Mouse (Mus musculus): ENCODE data around the gene Cry2.
A peak's percentile ranks its signal among the peaks of the same experiment; 100 is the strongest.
"Not testable (repeated sequence)": the region's sequence is repeated elsewhere in the genome, so short reads cannot be mapped to it uniquely, and the experiment has no call there.

Gene Cry2

DNA sequence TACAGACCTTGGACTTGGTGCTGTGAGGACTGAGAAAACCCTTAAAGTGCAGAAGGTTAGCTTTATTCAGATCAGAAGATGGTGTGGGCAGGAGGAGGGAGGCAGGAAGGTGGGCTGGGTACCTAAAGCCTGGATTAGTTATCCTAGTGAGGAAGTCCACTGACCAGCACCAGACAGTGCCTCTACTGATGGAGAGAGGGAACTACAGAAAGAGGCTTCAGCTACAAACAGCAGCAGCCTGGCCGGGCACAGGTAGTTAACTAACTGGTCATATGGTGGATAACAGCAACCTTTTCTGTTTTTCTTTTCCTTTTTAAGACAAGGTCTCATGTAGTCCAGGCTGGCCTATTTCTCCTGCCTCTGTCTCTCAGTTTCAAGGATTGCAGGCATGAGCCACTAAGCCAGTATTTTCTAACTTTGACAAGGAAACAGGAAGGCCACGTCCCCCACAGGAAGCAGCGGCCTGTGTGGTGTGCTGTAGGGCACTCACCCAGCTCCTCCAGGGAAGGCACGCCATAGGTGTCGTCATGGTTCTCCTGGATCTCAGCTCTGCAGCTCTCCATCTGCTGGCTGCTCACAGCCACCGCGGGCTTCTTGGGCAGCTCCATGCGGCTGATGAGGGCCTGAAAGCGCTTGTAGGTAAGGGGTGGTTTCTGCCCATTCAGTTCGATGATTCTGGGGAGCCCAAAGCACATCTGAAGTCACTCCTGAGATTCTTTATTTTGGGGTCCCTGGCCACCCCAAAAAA is 11.3 kb downstream of the Cry2 start:
- DNase-seq (ENCODE audit: extremely low spot score, low spot score): no peak

DNA sequence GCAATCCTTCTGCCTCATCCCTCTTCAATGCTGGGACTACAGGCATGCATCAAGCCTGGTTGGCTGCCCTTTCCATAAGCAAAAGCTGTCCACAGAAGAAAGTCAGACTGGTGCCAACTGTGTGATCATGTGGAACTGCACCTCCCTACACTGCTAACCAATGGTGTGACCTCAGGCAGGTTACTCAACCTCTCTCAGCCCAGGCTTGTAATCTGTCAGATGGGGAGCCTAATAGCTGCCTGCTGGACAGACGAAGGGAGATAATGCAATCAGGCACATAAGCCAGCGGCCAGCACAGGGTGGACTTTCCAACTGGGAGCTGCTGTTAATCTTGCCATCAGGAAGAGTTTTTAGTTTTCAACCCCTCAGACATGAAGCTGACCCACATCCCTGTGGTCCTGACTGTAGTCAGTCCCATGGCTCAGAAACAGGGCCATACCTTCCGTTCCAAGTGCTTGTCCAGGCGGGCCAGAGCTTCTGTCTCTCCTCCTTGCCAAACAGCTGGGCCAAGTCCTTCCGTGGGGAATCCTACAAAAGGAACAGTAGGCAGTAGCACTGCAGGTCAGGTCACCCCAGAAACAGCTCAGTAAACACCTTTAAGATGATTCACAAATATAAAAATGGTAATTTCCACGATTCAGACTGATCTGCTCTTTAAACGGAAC is 12.0 kb downstream of the Cry2 start:
- DNase-seq (ENCODE audit: extremely low spot score, low spot score): no peak

DNA sequence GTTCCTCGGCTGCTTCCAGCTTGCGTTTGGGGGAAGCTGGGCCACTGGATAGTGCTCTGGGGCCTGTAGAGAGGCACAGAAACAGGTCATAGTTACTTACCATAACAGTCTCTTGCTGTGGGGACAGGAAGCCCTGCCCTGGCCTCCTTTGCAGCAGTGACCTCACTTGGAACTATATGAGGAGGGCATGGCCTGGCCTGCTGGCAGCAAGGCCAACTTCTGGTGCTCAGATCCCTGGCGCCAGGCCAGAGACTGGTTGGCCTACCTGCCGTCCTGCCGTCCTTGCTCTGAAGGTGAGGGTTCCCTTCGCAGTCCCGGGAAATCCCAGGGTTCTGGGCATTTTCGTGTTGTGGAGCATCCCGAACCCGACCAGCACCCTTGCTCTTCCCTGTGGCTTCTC is 22.1 kb downstream of the Cry2 start:
- DNase-seq (ENCODE audit: extremely low spot score, low spot score): no peak

DNA sequence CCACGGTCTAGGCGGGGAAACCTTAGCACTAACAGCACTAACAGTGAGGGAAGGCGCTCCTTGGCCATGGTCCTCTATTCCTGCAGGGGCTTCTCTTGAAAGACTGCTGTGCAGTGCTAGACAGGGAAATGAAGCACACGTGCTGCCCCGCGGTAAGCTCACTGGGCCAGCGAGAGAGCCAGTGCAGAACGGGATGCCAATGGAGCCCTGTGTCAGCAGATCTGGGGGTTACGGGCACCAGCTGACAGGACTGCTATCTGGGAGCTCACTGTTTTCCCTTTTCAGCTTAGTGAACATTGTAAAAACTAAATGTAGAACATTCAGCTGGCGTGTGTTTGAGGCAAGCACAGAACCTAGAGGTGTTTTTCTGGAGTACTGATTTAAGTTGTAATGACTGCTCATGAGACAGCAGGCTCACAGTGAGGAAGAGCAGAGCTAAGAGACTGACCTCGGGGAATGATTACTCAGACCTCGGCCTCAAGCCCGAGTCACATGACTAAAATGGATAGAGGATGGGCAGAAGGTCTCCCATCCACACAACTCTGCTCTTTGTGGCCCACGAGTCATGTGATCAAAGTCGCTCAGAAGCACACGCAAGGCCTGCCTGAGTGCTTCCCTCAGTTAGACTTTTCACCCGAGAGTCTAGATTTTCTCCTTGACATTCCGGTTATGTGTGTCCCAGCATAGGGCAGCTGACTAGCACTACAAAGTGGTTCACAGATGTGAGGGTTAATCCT is 25.4 kb downstream of the Cry2 start:
- no peak for DNase-seq (ENCODE audit: extremely low spot score, low spot score)

DNA sequence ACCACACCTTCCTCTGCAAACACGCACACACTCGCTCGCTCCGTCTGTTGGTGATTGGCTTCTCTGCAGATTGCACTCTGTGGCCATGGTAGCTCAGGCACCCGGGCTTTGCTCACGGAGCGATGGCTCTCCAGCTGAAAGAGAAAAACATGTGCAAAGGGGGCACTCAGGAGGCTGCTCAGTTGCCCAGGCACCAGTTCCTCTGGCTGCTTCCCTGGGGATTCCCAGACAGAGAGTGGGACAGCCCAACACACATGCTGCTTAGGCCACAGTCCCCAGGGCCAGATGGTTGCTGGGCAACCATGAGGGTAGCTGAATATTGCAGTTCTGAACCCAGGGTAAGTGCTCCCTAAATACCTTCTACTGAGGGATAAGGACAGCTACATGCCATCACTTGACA is 28.2 kb downstream of the Cry2 start:
- no peak for DNase-seq (ENCODE audit: extremely low spot score, low spot score)

DNA sequence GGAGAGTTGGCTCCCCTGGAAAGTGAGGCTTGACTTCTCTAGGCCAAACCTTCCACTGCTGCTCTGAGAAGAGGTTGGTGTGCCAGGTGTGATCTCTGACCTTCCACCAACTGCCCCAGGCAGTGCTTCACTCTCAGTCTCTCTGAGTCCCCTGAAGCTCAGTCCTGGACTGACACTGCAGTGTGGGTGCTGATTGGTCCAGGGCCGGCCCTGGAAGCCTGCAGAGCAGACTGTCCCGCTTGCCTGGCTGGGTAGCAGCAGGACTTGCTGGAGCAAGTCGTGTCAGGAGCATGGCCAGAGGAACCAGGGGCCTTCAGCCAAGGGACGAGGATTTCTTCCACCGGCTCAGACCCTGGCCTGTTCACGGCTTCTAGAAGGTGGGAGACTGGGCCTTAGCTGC is 29.1 kb downstream of the Cry2 start:
- no peak for DNase-seq (ENCODE audit: extremely low spot score, low spot score)

DNA sequence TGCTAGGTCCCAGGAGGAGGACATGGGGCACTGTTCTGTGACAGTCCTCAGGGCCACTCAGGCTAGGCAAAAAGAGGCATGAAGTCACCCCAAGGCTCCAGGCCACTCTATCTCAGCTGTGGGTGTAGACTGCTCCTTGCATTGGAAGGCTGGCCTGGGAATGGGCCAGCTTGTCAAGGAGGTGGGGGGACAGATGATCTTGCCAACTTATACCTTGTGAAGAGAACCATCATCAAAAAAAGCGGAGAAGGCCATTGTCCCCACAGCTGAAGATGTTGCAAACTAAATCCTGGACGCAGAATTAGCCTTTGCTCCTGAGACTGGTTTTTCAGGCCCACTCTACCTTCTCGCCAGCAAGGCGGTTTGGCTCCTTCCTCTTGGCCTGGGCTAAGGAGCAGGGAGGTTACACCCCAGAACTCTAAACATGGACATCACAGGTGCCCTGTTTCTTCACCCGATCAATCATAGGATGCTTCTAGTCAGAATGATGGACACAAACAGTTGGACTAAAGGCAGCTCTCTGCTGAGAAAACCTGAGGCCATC is 30.0 kb downstream of the Cry2 start:
- DNase-seq (ENCODE audit: extremely low spot score, low spot score): no peak

DNA sequence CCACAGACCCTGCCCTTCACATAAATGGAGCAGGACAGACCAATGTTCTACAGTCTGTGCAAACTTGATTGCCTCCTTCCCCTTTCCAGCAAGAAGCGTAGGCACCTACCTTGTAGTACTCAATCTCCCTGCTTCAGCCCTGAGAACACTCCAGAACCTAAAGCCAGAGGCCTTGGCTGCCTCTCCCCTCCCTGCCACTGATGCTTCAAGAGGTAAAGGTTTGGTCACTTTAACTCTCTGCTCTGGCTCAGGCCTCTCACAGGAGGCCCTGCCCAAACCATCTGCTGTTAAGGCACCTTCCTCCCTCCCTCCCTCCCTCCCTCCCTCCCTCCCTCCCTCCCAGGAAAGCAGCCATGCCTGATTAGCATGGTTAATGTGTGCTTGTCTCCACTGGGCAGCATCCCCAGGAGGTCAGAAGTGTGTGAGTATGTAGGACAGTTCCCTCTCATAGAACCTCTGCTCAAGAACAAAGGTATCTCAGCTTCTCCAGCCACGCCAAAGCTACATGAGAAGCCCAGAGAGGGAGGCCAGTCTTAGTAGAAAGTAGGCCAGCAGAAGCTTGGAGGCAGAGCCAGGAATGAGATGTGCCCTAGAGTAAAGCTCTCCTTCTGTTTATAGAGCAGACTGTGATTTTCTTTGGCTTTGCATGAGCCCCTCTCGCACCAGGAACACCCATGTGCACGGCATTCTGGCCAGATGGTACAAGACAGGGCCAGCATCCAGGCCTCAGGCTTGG is 31.1 kb downstream of the Cry2 start:
- DNase-seq (ENCODE audit: extremely low spot score, low spot score): no peak

DNA sequence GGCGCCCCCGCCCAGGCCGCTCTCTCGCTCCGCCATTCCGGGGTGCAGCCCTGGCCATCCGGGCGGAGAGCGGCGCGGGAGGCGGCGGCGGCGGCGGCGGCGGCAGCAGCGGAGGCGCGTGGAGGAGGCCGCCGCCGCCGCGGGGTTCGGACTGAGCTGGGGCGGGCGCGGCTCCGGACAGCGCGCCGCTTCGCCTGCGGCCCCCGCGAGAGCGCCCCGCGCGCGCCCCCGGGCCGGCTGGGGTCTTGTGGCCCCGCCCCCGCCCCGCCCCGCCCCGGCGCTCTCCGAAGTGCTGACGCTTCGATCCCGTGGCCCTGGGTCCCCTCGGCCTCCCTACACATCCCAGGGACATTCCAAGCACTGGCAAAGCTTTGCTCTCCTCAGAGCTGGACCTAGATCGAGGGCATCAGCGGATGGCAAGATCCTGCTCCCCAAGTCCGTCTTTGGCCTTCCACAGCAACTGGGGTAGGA is 32.7 kb downstream of the Cry2 start, which contains the start of gene Mapk8ip1:
Mapk8ip1 (minus strand) TSS at position 173 of the 471 bp plus-strand sequence.
- peak; percentile 52 for DNase-seq (ENCODE audit: extremely low spot score, low spot score)

DNA sequence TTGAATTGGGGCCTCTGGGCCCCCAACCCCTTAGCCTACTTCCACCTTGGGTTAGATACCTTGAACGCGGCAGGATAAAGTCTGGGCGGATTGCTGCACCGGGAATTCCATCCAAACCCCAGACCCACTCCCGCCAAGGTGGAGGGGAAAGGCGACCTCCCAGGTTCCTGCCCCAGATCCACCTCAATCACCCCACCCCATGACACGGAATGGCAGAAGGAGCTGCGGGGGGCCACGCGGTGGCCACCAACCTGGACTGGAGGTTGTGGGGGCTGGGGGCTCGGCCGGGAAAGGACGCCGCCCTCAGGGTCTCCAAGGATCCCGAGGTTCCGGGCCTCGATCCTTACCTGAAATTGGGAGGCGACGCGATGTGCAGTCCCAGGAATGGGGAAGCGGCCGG is 33.2 kb downstream of the Cry2 start:
- no peak for DNase-seq (ENCODE audit: extremely low spot score, low spot score)

DNA sequence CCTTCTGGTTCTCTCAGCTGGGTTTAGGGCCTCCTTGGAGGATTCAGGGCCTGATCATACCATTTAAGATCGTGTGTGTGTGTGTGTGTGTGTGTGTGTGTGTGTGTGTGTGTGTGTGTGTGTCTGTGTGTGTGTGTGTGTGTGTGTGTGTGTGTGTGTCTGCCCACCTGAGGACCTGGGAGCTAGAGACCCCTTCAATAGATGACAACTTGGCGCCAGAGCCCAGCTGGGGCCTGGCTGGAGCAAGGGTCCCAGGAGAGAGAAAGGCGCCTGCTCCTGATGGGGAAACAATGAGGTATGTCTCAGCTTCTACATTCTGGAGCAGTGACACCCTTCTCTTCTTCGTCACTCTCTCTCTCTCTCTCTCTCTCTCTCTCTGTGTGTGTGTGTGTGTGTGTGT is 34.0 kb downstream of the Cry2 start:
- DNase-seq (ENCODE audit: extremely low spot score, low spot score): not testable (repeated sequence)

DNA sequence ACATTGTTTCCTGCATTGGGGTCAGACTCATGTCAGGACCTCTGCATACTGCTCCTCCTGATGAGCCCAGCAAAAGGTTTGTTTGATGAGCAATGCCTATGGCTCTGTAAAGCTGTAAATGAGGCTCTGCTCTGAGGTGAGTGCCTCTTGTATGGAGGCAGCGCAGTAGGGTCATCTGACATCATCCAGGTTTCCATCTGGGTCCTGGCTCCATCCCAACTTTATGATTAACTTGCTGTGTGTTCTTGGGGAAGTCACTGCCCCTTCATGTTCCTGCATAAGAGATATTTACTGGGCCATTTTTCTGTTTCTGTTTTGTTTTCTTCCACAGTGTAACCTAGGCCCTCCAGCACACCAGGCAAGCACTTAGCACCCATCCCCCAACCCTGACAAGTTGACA is 36.4 kb downstream of the Cry2 start:
- DNase-seq (ENCODE audit: extremely low spot score, low spot score): no peak

DNA sequence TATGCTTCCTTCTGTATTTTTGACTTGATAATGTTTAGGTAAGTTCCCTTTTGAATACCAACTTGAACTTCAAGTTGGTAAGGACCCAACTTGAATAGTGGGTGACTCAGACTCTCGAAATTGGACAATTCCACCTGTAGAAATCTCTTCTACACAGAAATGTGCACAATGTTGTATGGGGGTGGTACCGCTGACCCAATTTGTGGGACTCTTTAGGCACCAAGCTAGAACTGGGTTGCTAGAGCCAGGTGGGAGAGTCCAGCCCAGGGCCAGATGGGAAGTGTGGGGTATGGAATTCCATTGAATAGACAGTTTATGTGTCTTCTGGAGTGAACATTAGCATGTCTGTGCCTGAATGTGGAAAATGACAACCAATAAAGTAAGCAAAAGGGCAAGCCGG is 38.3 kb downstream of the Cry2 start:
- DNase-seq (ENCODE audit: extremely low spot score, low spot score): no peak

DNA sequence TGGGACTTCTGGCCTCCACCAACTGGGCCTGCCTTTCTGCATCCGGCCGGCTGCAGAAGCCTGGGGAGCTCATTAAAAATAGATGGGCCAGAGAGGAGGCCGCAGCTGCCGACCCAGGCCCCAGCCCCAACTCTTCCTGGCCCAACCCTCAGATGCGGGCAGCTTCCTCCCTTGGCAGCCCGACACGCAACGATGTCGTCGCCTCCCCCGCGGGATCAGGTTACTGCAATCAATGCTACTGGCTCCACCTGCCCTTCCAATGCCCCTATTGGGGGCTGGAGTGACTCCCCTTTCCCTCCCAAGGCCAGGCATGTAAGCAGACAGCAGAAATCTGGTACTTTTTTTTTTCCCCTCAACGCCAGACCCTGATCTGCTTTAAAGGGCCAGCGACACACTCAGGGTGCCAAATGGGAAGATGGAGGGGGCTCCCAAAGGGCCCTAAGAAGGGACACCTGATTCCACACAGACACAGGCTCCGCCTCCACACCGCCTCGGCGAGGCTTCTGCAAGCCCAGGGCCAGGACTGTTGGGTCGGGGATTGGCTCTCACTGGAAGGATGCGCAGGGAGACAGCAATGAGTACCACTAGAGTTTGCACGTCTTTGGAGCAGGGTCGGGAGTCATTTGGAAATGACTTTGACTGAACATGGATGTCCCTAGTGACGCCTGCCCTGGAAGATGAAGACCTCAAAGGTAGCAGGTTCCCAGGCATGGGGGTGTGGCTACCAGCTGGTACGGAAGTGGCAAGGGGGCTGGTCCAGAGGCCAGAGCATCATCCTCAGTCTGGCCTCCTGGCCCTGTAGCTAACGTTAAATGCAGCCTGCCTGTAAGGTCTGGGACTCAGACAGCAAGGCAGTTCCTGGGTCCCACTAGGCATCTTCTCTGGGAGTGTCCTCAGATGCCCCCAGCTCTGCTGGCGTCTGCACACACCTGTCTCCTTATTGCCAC is 41.3 kb downstream of the Cry2 start:
- DNase-seq (ENCODE audit: extremely low spot score, low spot score): peak; percentile 79

DNA sequence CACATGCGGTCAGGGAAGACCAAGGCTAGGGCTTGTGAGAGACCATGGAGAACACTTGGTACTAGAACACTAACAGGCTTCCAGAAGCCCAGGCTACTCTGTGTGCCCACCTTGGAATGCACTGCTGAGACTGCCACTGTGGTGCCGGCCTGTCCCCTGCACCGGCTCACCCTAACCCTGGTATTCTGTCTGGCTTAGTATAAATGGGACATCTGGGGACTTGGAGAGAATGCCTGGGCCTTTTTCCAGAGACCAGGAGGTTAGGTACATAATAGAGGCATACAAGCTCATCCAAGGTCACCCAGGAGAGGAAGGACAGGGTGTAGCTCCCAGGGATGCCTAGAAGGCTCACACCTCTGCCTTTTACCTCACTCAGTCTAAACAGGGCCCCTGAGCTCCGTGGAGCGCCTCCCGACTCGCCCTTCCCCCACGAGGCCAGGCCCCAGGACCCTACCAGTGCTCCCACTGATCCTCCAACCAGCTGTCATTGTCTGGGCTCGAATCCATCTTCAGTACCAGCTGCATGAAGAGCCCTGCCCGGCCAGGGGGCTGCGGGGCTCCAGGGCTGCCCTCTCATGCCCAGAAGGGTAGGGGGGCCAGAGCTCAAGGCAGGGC is 42.0 kb downstream of the Cry2 start:
- DNase-seq (ENCODE audit: extremely low spot score, low spot score): no peak

DNA sequence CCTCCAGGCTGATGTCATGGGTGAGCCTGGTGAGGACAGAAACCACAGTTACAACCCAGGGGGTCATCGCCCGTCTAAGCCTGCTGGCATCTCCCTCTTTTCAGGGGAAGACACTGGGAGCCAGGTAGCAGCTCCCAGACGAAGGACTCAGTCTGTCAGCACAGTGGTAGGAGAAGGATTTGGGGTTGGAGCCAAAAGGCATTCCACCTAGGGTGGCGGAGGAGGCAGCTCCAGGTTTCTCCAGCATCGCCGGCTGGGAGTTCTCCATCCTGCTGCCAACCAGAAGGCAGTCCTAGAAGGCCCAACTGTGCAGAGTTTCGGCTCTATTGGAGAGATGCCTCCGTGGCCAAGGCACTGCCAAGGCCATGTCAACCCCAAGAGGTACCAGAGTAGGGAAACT is 42.7 kb downstream of the Cry2 start:
- DNase-seq (ENCODE audit: extremely low spot score, low spot score): no peak

DNA sequence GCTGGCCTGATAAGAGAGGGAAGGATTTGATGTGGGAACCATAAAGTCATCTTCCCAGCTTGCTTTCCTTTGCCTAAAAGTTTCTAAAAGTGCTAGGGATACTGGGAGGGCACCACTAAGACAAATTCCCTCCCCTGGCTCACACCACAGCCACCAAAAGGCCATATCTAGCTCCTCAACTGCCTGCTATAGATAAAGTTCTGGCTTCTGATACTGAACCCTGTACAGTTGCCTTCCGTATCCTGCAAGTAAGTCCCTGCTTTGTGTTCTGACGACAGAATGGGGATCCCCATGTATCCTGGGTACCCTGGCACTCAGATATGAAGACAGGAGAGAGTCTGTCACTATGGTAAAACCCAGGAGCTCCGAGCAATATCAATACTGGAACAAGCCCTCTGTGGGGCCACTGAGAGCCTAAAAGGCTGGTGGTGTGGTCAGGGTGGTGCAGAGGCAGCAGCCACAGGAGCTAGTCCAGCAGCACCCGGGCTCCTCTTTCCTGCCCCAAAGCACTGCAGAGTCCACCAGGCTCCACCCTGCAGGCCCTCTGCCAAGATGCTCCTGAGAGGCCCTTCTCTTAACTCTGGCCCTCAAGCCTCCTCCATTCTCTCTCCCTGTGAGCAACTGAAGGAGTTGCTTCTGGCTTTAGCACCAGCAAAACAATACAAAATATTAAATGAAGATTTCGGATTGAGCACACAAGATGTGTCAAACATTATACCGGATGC is 43.5 kb downstream of the Cry2 start:
- no peak for DNase-seq (ENCODE audit: extremely low spot score, low spot score)

DNA sequence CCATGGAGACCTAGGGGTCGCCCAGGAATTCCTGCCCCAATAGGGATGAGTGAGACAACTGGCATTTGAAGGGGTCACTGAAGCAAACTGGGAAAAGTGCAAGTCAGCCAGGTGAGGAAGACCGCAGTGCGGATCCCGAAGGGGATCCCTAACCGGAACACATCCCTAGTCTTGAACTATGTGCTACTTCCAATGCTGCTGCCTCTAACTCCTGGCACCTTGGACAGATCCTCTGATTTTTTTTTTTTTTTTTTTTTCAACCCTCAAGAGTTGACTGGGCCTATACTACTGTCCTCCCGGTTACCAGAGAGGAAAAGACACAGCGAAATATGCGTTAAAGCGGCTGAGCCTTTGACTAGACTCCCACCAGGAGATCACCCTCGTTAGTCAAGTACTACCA is 44.2 kb downstream of the Cry2 start:
- DNase-seq (ENCODE audit: extremely low spot score, low spot score): no peak

Data from neural tube, embryonic 10.5 days (tissue).